In the genomic region with DNA sequence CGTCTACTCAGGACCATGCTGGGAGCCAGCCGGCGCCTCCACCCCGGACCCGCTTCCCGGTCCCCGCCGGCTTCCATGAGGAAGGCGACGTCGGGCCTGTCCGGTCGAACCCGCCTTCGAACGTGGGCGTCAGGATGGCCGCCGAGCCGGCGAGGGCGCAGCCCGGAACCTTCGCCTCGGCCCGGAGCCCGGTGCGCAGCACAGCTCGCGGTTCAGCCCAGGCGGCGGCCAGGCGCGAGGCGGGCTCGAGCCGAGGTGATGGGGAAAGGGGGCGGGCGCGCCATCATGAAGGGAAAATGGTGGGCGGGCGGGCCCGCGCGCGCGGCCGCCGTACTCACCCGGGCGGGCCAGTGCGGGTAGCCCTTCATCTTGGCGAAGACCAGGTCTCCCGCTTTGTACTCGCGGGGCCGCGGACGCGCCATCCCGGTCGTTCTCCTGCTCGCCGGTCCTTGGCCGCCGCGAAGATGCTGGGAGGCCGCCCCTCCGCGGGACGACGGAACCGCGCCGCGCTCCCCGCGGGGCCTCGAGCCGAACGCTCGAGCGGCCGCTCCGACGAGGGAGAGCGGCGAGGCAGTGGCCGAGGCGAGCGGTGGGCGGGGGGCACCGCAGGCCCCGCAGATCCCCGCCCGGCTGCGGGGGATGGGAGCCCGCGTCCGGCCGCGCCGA, we compare ENCODE assay signal across 8 mouse cellular contexts. TPM values are rescaled to one million over a fixed set of nuclear protein-coding genes. Genes with fewer than 3 reads are reported as not detected.
DNase-seq lines count a peak whose midpoint lies in the region; ATAC-seq and TF ChIP-seq lines count a peak whose summit lies in the region.

No protein-coding gene starts in this region.

- H3K4me2 ChIP-seq in embryonic facial prominence, embryonic 12.5 days (replicated peaks), result peak overlapping the region; percentile 78
- peak overlapping the region; percentile 75 for H3K4me2 ChIP-seq in limb, embryonic 14.5 days (replicated peaks; ENCODE audit: low read depth, low read length, severe bottlenecking)
- peak overlapping the region; percentile 84 for H3K4me2 ChIP-seq in midbrain, embryonic 16.5 days (ENCODE audit: low read length)
- H3K4me2 ChIP-seq in stomach, embryonic 16.5 days (ENCODE audit: low read depth, low read length), result peak overlapping the region; percentile 58

- peak overlapping the region; percentile 95 for H3K27ac ChIP-seq in embryonic facial prominence, embryonic 12.5 days
- H3K27ac ChIP-seq in limb, embryonic 14.5 days (replicated peaks; ENCODE audit: low read depth, low read length), result peak overlapping the region; percentile 93
- peak overlapping the region; percentile 96 for H3K27ac ChIP-seq in midbrain, embryonic 16.5 days (ENCODE audit: low read length)
- H3K27ac ChIP-seq in stomach, embryonic 16.5 days (ENCODE audit: low read length), result peak overlapping the region; percentile 82

- DNase-seq in urinary bladder, adult 18-20 months (ENCODE audit: low spot score in 2 of 2), result peak; percentile 29 to 53
- DNase-seq in urinary bladder, postnatal 10 days (ENCODE audit: low spot score), result no peak
- DNase-seq in heart, adult 9 months (ENCODE audit: low spot score in 2 of 2), result peak; percentile 42 to 46
- DNase-seq in kidney, adult 8-10 months, result peak; percentile 18 to 21
- DNase-seq in limb, embryonic 14.5 days (ENCODE audit: low spot score), result peak; percentile 60

- H3K36me3 ChIP-seq in embryonic facial prominence, embryonic 12.5 days, result no peaks in the 10 kb centered on the region
- no peaks in the 10 kb centered on the region for H3K36me3 ChIP-seq in limb, embryonic 14.5 days (ENCODE audit: control insufficient read depth, insufficient read depth, low read length)
- no peaks in the 10 kb centered on the region for H3K36me3 ChIP-seq in midbrain, embryonic 16.5 days (ENCODE audit: control insufficient read depth, insufficient read depth, low read length)
- no peaks in the 10 kb centered on the region for H3K36me3 ChIP-seq in stomach, embryonic 16.5 days (ENCODE audit: control insufficient read depth, insufficient read depth, low read length)

- no peaks in the 10 kb centered on the region for H3K27me3 ChIP-seq in embryonic facial prominence, embryonic 12.5 days
- no peaks in the 10 kb centered on the region for H3K27me3 ChIP-seq in limb, embryonic 14.5 days (ENCODE audit: control insufficient read depth, insufficient read depth, low read length)
- no peaks in the 10 kb centered on the region for H3K27me3 ChIP-seq in midbrain, embryonic 16.5 days (ENCODE audit: control insufficient read depth, insufficient read depth, low read depth, low read length)
- peaks cover 7% of the 10 kb centered on the region; the same call in 1 of the 2 replicates for H3K27me3 ChIP-seq in stomach, embryonic 16.5 days (ENCODE audit: control insufficient read depth, insufficient read depth, low read length)

- no peak for TF ChIP-seq POLR2A in limb, embryonic 14.5 days (IDR thresholded peaks at IDR 0.05; ENCODE audit: borderline replicate concordance, extremely low read depth, insufficient read depth, insufficient read length)

- H3K9me3 ChIP-seq in embryonic facial prominence, embryonic 12.5 days, result no peaks in the 10 kb centered on the region
- H3K9me3 ChIP-seq in limb, embryonic 14.5 days (ENCODE audit: control insufficient read depth, low read length), result no peaks in the 10 kb centered on the region
- H3K9me3 ChIP-seq in midbrain, embryonic 16.5 days (replicated peaks; ENCODE audit: control insufficient read depth, low read length, poor library complexity, severe bottlenecking), result no peaks in the 10 kb centered on the region
- no peaks in the 10 kb centered on the region for H3K9me3 ChIP-seq in stomach, embryonic 16.5 days (replicated peaks; ENCODE audit: control insufficient read depth, low read length)

- peak overlapping the region; percentile 94 for H3K9ac ChIP-seq in embryonic facial prominence, embryonic 12.5 days
- peak overlapping the region; percentile 96 for H3K9ac ChIP-seq in limb, embryonic 14.5 days (ENCODE audit: low read depth, low read length, severe bottlenecking)
- H3K9ac ChIP-seq in midbrain, embryonic 16.5 days (ENCODE audit: low read depth, low read length), result peak overlapping the region; percentile 99
- peak overlapping the region; percentile 87 for H3K9ac ChIP-seq in stomach, embryonic 16.5 days (ENCODE audit: low read length)

- peak; percentile 77 for ATAC-seq in embryonic facial prominence, embryonic 12.5 days (ENCODE audit: insufficient number of reproducible peaks, insufficient read depth, low FRiP score, low TSS enrichment)
- ATAC-seq in limb, embryonic 14.5 days (ENCODE audit: low FRiP score, low read depth), result peak; percentile 84
- ATAC-seq in midbrain, embryonic 16.5 days, result peak; percentile 79
- ATAC-seq in stomach, embryonic 16.5 days (ENCODE audit: insufficient read depth, low FRiP score), result peak; percentile 81

- H3K4me3 ChIP-seq in embryonic facial prominence, embryonic 12.5 days, result peak overlapping the region; percentile 89
- H3K4me3 ChIP-seq in limb, embryonic 14.5 days (replicated peaks; ENCODE audit: low read length), result peak overlapping the region; percentile 87
- H3K4me3 ChIP-seq in midbrain, embryonic 16.5 days (ENCODE audit: low read depth, low read length), result peak overlapping the region; percentile 93
- peak overlapping the region; percentile 77 for H3K4me3 ChIP-seq in stomach, embryonic 16.5 days (replicated peaks; ENCODE audit: low read length)

- peaks cover 26% of the 10 kb centered on the region; the same call in 1 of the 2 replicates for H3K4me1 ChIP-seq in embryonic facial prominence, embryonic 12.5 days
- peaks cover 12% of the 10 kb centered on the region for H3K4me1 ChIP-seq in limb, embryonic 14.5 days (ENCODE audit: control insufficient read depth, insufficient read depth, low read length)
- H3K4me1 ChIP-seq in midbrain, embryonic 16.5 days (ENCODE audit: control insufficient read depth, insufficient read depth, low read length), result peaks cover 32% of the 10 kb centered on the region
- peaks cover 7% of the 10 kb centered on the region; the same call in 1 of the 2 replicates for H3K4me1 ChIP-seq in stomach, embryonic 16.5 days (ENCODE audit: control insufficient read depth, insufficient read depth, low read length)

- WGBS in embryonic facial prominence, embryonic 12.5 days, result under 1% methylated on average over 102 of the region's 103 CpGs
- 1% methylated on average over 45 of the region's 103 CpGs for WGBS in limb, embryonic 14.5 days
- under 1% methylated on average over 77 of the region's 103 CpGs for WGBS in midbrain, embryonic 16.5 days
- WGBS in stomach, embryonic 16.5 days, result under 1% methylated on average over 97 of the region's 103 CpGs

RNA-seq across cellular contexts. Expression of a gene that starts 0.5 kb away (rescaled TPM):
- polyA plus RNA-seq in embryonic facial prominence, embryonic 12.5 days (2016; fragmentation: Nextera tagmentation; extraction: Ambion mirVana), result 34.7 and 35.7 TPM in 2 replicates
- polyA plus RNA-seq in limb, embryonic 14.5 days (2012; rRNA removed), result 17.9 and 18.2 TPM in 2 replicates
- polyA plus RNA-seq in limb, embryonic 14.5 days (2014; fragmentation: Nextera tagmentation; extraction: Ambion mirVana), result 21.3 and 26.3 TPM in 2 replicates
- polyA plus RNA-seq in midbrain, embryonic 16.5 days (2015; fragmentation: Nextera tagmentation; extraction: Ambion mirVana), result 63.5 and 66.9 TPM in 2 replicates
- polyA plus RNA-seq in stomach, embryonic 16.5 days (2015; fragmentation: Nextera tagmentation; extraction: Ambion mirVana), result 6.9 and 8.9 TPM in 2 replicates

RNA-seq across cellular contexts. Expression of a gene that starts 58.4 kb away (rescaled TPM):
- 4.5 and 5.2 TPM in 2 replicates for polyA plus RNA-seq in embryonic facial prominence, embryonic 12.5 days (2016; fragmentation: Nextera tagmentation; extraction: Ambion mirVana)
- polyA plus RNA-seq in limb, embryonic 14.5 days (2012; rRNA removed), result 1.9 and 2.5 TPM in 2 replicates
- polyA plus RNA-seq in limb, embryonic 14.5 days (2014; fragmentation: Nextera tagmentation; extraction: Ambion mirVana), result 1.8 and 2.2 TPM in 2 replicates
- 0.04 and 0.10 TPM in 2 replicates for polyA plus RNA-seq in midbrain, embryonic 16.5 days (2015; fragmentation: Nextera tagmentation; extraction: Ambion mirVana)
- polyA plus RNA-seq in stomach, embryonic 16.5 days (2015; fragmentation: Nextera tagmentation; extraction: Ambion mirVana), result 2.8 and 3.2 TPM in 2 replicates
